Mouse (Mus musculus) ovary, postnatal 10 days (tissue): ENCODE results near the gene Sgsh.

Experiments
- DNase-seq: peaks from one replicate; pipeline ENCODE4 v3.0.0; 2022; ENCODE audit warnings: low spot score

Gene Sgsh

GRCm38 (mm10) chr11:119307658-119307867 is 47.8 kb downstream of the Sgsh start, which contains the start of gene Card14:
TSS of gene Card14 (plus strand) at chr11:119307768.
- no peak for DNase-seq

GRCm38 (mm10) chr11:119306762-119307657 is 48.3 kb downstream of the Sgsh start:
- DNase-seq: no peak

DNA sequence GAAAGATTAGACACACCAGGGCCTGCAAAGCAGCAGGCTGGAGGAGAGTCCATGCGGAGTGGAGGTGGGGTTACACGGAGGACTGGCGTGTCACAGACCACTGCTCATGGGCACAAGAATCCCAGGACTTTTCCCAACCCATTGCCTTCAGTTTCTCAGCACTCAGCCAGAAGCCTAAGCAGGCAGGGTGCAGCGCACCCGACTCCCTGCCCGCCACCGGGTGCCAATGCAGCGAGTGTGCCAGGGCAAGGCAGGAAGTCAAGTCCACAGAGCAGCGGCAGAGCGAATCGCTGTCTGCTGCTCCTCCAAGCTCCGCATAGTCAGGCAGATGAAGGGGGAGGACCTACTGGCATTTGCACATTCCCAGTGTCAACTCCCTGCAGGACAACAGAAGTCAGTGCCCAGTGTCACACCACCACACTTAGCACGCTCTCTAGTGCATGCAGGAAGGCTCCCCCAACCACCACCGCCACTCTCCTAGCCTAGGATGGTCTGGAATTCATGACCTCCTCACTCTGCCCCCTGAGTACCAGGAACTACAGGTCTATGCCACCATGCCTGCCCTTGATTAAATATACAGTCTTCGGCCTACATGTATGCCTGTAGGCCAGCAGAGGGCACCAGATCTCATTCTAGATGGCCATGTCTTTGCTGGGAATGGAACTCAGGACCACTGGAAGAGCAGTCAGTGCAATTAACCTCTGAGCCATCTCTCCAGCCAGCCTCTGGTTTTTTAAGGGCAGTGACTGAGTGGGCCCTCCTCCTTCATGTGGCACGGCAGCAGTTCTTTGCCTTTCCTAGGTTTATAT is 50.2 kb downstream of the Sgsh start:
- DNase-seq: no peak

DNA sequence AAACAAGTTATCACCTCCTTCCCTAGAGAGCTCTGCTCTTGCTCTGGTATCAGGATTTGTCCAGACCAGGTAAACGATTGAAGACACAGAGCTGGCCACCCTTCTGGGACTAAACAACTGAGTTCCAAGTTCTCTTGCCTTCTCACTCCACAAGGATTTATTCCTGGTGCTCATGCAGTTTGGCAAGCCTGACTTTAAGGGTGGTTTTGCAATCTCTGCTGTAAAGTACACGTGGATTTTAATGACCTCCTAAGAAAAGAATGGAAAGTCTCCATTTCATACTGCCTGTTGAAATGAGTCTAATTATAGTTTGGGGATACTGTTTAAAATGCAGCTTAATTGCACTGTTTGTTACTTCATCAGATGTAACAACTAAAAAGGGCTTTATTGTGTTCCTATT is 54.4 kb downstream of the Sgsh start:
- DNase-seq: no peak

GRCm38 (mm10) chr11:119300246-119300935 is 54.9 kb downstream of the Sgsh start:
- DNase-seq: no peak

- peak; percentile 91 for DNase-seq
These were observed 55.7 kb downstream of the Sgsh start, which contains the start of gene Eif4a3 for GRCm38 (mm10) chr11:119299391-119300245. TSS of gene Eif4a3 (minus strand) at chr11:119300089.

DNA sequence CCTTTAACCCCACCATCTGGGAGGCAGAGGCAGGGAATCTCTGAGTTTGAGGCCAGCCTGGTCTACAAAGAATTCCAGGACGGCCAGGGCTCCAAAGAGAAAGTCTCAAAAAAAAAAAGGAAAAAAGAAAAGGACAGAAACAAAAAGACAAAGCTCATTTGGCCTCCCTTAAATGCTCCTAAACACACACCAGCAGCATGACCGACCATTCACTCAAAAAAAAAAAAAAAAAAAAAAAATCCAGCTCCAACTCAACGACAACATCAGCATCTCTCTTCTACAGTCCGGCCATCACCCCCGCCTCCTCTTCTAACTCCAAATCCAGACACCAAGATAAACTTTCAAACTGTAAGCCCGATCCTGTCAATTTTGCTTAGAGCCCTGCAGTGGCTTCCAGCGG is 56.4 kb downstream of the Sgsh start:
- DNase-seq: no peak

DNA sequence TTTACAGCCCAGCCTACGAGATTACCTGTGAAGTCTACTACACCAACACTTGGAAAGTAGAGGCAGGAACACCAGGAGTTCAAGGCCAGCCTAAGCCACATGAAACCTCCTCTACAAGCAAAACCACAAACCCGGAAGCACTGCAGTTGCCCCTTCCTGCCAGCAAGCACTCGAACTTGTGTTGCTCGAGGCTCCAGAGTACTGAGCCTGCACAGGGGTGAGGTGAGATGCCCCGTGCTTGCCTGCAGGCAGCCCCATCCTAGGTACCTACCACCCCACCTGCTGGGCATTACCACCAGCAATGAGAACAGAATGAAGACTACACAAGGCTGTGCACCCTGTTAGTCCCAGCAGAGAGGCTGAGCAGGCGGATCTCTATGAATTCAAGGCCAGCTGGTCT is 57.3 kb downstream of the Sgsh start:
- no peak for DNase-seq
